Mouse (Mus musculus) stomach, embryonic 14.5 days (tissue): ENCODE measurements around the gene Kifap3. TPM values are rescaled to one million over a fixed set of nuclear protein-coding genes. Genes with fewer than 3 reads are reported as not detected.
"Not testable (repeated sequence)": the region's sequence is repeated elsewhere in the genome, so short reads cannot be mapped to it uniquely, and the experiment has no call there.

Experiments used
- ATAC-seq: fragments of 200-750 bp; cut with Nextera tagmentation; 2 replicates; pipeline ENCODE4 v1.8.0; 2017; ENCODE audit warnings: low read depth, moderate TSS enrichment; ENCODE audit not compliant: insufficient number of reproducible peaks, insufficient read depth, low FRiP score
- H3K27ac ChIP-seq: fragments of 300-500 bp; sonication (generic); 2 replicates; pipeline ENCODE4 v1.5.1; 2014; ENCODE audit warnings: mild to moderate bottlenecking, low read length, moderate library complexity, mixed read lengths
- H3K27me3 ChIP-seq: fragments of 300-500 bp; sonication (generic); 2 replicates; pipeline ENCODE4 v1.6.1; 2014; ENCODE audit warnings: low read length, control low read depth, mixed read lengths; ENCODE audit not compliant: control insufficient read depth, insufficient read depth
- H3K36me3 ChIP-seq: fragments of 300-500 bp; sonication (generic); 2 replicates; pipeline ENCODE4 v1.6.1; 2014; ENCODE audit warnings: mild to moderate bottlenecking, control low read depth, low read length, moderate library complexity, mixed read lengths; ENCODE audit not compliant: control insufficient read depth, insufficient read depth
- H3K4me1 ChIP-seq: fragments of 300-500 bp; sonication (generic); 2 replicates; pipeline ENCODE4 v1.6.1; 2014; ENCODE audit warnings: low read length, control low read depth, mixed read lengths; ENCODE audit not compliant: control insufficient read depth, insufficient read depth
- H3K4me2 ChIP-seq: fragments of 300-500 bp; sonication (generic); replicated peaks from 2 replicates; pipeline ENCODE4 v1.6.1; 2014; ENCODE audit warnings: low read depth, low read length, control low read depth
- H3K4me3 ChIP-seq: fragments of 300-500 bp; sonication (generic); 2 replicates; pipeline ENCODE4 v1.5.1; 2014; ENCODE audit warnings: low read depth, low read length, control low read depth
- H3K9ac ChIP-seq: fragments of 300-500 bp; sonication (generic); replicated peaks from 2 replicates; pipeline ENCODE4 v1.6.1; 2014; ENCODE audit warnings: low read depth, mild to moderate bottlenecking, control low read depth, low read length, moderate library complexity, mixed read lengths
- H3K9me3 ChIP-seq: fragments of 300-500 bp; sonication (generic); 2 replicates; pipeline ENCODE4 v1.6.1; 2016; ENCODE audit warnings: low read depth, low read length, control low read depth; ENCODE audit not compliant: control insufficient read depth
- WGBS: fragments of 180-500 bp; shearing (Covaris S2); extraction: QIAGEN DNeasy Blood & Tissue Kit; methylation state at CpG from one replicate; pipeline ENCODE4 v1.1.7; 2014; 5-methylcytosine and 5-hydroxymethylcytosine counted together
- polyA plus RNA-seq: library from polyadenylated mRNA; unstranded; fragments of >200 nt; fragmentation: Nextera tagmentation; extraction: Ambion mirVana; gene quantifications from 2 replicates; pipeline ENCODE4 v1.2.1, GENCODE M21; 2014

Gene Kifap3
- polyA plus RNA-seq = 43.9 and 49.6 TPM in 2 replicates

DNA sequence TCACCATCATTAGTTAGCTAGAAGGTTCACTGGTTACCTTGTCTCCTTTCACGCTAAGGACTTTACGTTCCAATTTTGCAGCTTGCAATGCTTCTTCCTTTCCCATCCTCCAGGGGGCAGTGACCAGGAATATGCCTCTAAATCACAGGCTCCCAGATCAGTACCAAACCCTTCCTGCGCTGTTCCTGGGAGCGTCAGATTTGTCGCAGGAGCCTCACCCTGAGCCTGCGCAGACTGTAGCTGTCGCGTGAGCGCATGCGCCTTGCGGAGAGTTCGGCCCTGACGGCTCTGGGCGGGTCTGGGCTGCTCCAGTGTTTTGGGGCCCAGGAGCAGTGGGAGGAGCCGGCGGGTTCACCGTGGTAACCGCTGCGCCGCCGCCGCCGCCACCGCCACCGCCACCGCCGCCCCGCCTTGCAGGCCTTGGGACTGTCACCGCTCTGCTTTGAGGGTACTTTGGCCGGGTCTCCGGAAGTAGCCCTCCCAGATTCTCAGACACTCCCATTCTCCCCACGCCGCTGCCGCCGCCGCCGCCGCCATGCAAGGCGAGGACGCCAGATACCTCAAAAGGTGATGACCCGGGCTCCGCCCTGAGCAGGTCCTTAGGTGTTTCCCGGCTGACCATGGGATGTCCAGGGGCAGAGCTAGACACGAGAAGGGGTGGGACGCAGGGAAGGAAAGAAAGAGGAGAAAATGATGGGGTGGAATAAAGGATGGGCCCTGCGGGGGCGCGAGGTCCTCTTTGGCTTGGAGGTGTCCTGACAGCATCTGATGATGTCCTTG lies at the start of gene Kifap3:
TSS of gene Kifap3 (plus strand) at position 248 of the 780 bp plus-strand sequence.
- peak; percentile 100 for ATAC-seq
- Histone ChIP-seq H3K9ac (peak within 1 kb of the TSS; percentile 31), H3K27me3 (no peaks in the 10 kb centered on the region), H3K27ac (0 out of 2 replicates have a peak within 1 kb of the TSS, but pooled peaks have one; percentile 0), H3K4me2 (peak within 1 kb of the TSS; percentile 46), H3K9me3 (no peaks in the 10 kb centered on the region), H3K36me3 (peaks cover 4% of the 10 kb centered on the region; the same call in 1 of the 2 replicates), H3K4me3 (peak within 1 kb of the TSS; percentile 55), H3K4me1 (no peaks in the 10 kb centered on the region)
- WGBS = under 1% methylated on average over 41 of the region's 48 CpGs

DNA sequence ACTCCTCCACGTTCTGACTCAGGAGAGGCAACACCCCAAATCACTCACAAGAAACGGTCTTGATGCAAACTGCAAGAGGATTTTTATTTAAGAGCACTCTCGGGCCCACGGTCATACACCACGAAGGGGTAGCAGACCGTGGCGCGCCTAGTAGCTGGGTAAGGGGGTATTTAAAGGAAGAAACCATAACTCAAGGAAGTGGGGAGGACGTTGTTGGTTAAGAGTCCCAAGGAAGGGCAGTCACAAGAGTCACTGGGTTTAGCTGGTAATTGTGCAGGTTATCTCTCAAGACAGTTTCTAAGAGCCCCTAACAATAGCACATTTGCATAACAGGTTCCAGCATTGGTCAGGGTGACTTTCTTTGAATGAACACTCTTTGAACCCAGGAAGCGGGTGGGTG lies 48.2 kb upstream of the Kifap3 start:
- not testable (repeated sequence) for H3K4me2 ChIP-seq, H3K27ac ChIP-seq, H3K9me3 ChIP-seq, H3K4me3 ChIP-seq, H3K27me3 ChIP-seq, H3K4me1 ChIP-seq, H3K36me3 ChIP-seq, ATAC-seq, H3K9ac ChIP-seq
- WGBS = 91% methylated on average over 10 of the region's 10 CpGs

DNA sequence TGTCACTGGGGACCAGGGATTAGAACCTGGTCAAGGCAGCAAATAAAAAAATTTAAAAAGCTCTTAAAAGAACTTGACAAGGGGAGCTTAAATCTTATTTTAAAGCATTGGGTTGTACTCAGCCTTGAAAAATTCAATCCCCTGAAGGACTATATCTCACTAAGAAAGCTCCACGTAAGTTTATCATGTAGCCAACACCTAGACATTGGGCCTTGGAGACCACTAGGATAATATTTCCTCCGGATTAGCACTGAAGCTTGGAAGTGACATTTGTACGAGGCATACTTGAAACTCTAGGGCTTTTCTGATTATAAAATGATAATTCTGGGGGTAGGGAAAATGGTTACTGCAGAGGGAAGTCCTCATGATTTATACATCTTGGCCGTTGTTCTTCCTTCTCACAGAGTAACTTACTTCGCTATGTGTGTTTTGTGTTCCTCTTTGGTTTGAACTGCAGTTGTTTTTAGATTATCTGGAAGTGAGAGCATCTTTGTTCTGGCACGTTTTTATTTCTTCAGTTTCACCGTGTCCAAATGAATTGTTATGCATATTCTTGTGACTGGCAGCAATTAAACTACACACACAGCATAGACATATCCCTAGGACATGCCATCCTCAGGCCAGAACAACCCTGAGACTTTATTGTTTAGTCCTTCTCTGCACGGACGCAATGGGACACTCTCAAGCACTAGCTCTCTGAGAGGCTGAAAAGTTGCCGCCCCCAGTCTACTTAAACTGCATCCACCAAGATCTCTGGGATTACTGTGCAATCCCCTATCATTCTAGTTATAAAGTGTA lies 42.7 kb upstream of the Kifap3 start:
- Histone ChIP-seq H3K9me3 (no peaks in the 10 kb centered on the region), H3K36me3 (no peaks in the 10 kb centered on the region), H3K9ac (no peak overlapping the region), H3K4me1 (no peaks in the 10 kb centered on the region), H3K4me2 (no peak overlapping the region), H3K4me3 (no peak overlapping the region), H3K27me3 (no peaks in the 10 kb centered on the region), H3K27ac (no peak overlapping the region)
- 77% methylated on average over 10 of the region's 10 CpGs for WGBS
- ATAC-seq = no peak

DNA sequence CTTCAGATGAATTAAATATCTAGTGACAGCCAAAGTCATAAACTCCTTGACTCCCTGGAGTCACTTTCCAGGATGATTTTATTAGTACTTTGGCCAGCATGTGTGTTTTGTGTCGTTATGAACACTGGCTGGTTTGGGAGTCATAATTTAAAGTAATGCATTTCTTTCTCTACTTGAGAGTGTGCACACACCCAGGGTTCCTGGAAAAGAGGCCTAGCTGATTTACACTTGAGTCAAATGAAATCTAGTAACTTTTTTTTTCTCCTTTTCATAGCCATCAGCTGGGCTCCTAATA lies 42.2 kb upstream of the Kifap3 start:
- Histone ChIP-seq H3K9ac (no peak overlapping the region), H3K9me3 (no peaks in the 10 kb centered on the region), H3K4me1 (no peaks in the 10 kb centered on the region), H3K4me2 (no peak overlapping the region), H3K27ac (no peak overlapping the region), H3K36me3 (no peaks in the 10 kb centered on the region), H3K4me3 (no peak overlapping the region), H3K27me3 (no peaks in the 10 kb centered on the region)
- WGBS = 50% methylated on average over 1 of the region's 1 CpGs
- ATAC-seq = no peak

DNA sequence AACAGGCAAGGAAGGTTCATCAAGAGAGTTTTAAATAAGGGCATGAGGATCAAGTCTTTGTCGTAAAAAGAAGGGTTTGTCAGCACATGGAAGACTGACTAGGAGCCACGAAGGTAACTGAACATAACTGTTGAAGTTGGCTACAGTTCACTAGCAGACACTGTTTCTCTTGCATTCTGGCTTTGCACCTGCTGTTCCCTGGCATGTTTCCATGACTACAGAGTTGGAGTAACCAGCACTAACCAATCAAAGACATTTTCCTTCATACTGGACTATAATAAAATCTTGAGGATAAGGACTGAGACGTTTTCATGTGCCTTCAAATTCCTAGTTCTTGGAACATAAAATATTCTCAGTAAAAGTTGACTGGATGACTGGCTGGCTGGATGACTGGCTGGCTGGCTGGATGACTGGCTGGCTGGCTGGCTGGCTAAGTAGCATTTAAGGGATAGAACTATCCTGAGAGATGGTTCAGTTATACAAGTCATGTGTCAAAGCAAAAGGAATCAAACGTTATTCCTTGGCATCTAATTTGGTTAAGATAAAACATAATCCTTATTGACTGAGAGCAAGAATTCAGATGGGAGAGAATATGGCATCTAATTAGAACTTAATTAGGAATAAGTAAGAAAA lies 27.9 kb upstream of the Kifap3 start:
- H3K27me3 ChIP-seq = no peaks in the 10 kb centered on the region

DNA sequence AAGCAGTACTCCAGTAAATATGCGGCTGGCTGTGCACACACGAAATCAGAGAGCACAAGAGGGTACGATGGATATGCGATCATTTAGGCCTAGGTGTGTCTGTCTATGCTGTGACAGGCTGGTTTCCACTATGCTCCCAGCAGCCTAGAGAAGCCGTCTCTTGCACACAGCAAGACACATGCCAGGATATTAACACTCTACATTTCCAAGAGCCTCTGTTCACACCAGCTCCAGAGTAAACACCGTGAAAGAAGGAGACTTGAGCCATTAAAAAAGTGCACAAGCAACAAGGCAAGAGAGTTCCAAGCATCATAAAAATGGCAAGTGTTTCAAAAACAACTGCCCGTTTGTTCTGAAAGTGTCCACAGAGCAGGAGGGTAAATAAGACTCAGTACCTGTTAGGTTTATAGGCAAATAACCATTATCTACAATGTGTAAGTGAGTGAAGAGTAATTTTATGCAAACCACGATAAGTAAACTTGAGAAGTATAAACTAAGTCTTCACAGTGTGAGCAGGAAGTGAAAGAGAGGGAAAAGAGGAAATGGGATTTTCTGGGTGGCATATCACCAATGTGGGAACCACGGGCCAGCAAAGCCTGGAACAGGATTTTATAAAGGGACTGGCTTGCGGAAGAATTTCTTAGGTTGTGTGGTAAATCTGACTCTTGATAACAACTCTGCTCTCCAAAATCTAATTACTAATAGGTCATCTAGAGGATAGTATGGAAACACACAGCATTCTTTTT lies 21.7 kb upstream of the Kifap3 start:
- H3K4me3 ChIP-seq = no peak overlapping the region
- no peak for ATAC-seq
- H3K9ac ChIP-seq = no peak overlapping the region
- no peaks in the 10 kb centered on the region for H3K9me3 ChIP-seq
- H3K27ac ChIP-seq = no peak overlapping the region
- H3K4me1 ChIP-seq = no peaks in the 10 kb centered on the region
- 71% methylated on average over 10 of the region's 10 CpGs for WGBS
- H3K27me3 ChIP-seq = no peaks in the 10 kb centered on the region
- no peaks in the 10 kb centered on the region for H3K36me3 ChIP-seq
- H3K4me2 ChIP-seq = no peak overlapping the region

More for the DNA sequence above, 27.9 kb upstream of the Kifap3 start:
- H3K4me3 ChIP-seq = no peak overlapping the region
- no peak for ATAC-seq
- no peak overlapping the region for H3K4me2 ChIP-seq
- WGBS = 68% methylated on average over 4 of the region's 4 CpGs
- no peaks in the 10 kb centered on the region for H3K36me3 ChIP-seq
- H3K4me1 ChIP-seq = no peaks in the 10 kb centered on the region
- H3K27ac ChIP-seq = no peak overlapping the region
- no peaks in the 10 kb centered on the region for H3K9me3 ChIP-seq
- no peak overlapping the region for H3K9ac ChIP-seq

DNA sequence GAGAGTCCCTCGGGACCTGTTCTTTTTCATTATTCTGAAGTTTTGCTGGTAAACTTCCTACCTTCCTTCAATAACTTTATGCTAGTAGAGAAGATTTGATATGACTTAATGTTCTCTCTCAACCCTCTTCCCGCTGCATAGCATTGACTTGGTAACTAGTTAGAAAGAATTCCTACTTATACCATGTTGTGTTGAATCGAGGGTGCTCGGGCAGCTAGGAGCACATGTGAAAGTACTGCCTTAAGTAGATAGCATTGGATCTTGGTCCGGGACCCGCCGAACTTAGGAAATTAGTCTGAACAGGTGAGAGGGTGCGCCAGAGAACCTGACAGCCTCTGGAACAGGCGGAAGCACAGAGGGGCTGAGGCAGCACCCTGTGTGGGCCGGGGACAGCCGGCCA lies 4.2 kb downstream of the Kifap3 start:
- not testable (repeated sequence) for H3K4me3 ChIP-seq, H3K27ac ChIP-seq, H3K4me1 ChIP-seq, H3K4me2 ChIP-seq, H3K27me3 ChIP-seq, H3K9me3 ChIP-seq, ATAC-seq, H3K36me3 ChIP-seq, H3K9ac ChIP-seq
- 94% methylated on average over 8 of the region's 11 CpGs for WGBS

DNA sequence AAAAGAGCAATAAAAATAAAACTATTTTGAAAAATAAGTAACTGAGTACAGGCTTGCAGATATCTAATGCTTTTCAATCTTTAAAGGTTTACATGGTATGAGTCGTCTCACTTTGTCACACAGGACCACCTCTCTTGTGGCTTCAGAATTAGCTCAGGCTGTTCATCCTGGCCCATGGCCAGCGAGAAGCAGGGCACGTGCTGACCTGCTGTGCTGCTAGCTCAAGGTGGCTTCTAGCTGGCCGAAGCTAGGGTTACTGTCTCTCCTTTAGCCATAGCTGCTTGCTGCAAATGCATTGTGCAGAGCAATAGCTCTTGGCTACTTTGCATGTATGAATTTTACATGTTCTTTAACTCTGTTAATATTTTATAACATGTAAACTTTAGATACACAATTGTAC lies 42.0 kb downstream of the Kifap3 start:
- no peaks in the 10 kb centered on the region for H3K4me1 ChIP-seq
- no peak overlapping the region for H3K4me2 ChIP-seq
- no peak overlapping the region for H3K27ac ChIP-seq
- H3K9me3 ChIP-seq = no peaks in the 10 kb centered on the region
- H3K9ac ChIP-seq = no peak overlapping the region
- WGBS = 80% methylated on average over 4 of the region's 4 CpGs
- no peak overlapping the region for H3K4me3 ChIP-seq
- H3K36me3 ChIP-seq = no peaks in the 10 kb centered on the region
- ATAC-seq = no peak
- H3K27me3 ChIP-seq = no peaks in the 10 kb centered on the region
